Mouse (Mus musculus) limb, embryonic 13.5 days (tissue): ENCODE measurements around the gene Plxnc1. TPM values are rescaled to one million over a fixed set of nuclear protein-coding genes. Genes with fewer than 3 reads are reported as not detected.
A peak's percentile ranks its signal among the peaks of the same experiment; 100 is the strongest.

ENCODE experiments used
- ATAC-seq: fragments of 200-750 bp; cut with Nextera tagmentation; 2 replicates; pipeline ENCODE4 v1.8.0; 2017; ENCODE audit warnings: low read depth, moderate number of reproducible peaks, moderate TSS enrichment; ENCODE audit not compliant: low FRiP score
- H3K27ac ChIP-seq: fragments of 300-500 bp; sonication (generic); 2 replicates; pipeline ENCODE4 v1.5.1; 2015; ENCODE audit warnings: inconsistent platforms, mild to moderate bottlenecking, moderate library complexity
- H3K27me3 ChIP-seq: fragments of 300-500 bp; sonication (generic); 2 replicates; pipeline ENCODE4 v1.6.1; 2015; ENCODE audit warnings: mild to moderate bottlenecking, inconsistent platforms
- H3K36me3 ChIP-seq: fragments of 300-500 bp; sonication (generic); 2 replicates; pipeline ENCODE4 v1.6.1; 2015; ENCODE audit warnings: inconsistent platforms, mild to moderate bottlenecking, moderate library complexity
- H3K4me1 ChIP-seq: fragments of 300-500 bp; sonication (generic); 2 replicates; pipeline ENCODE4 v1.6.1; 2015; ENCODE audit warnings: inconsistent platforms
- H3K4me2 ChIP-seq: fragments of 300-500 bp; sonication (generic); replicated peaks from 2 replicates; pipeline ENCODE4 v1.6.1; 2015; ENCODE audit warnings: inconsistent platforms, mild to moderate bottlenecking, moderate library complexity
- H3K4me3 ChIP-seq: fragments of 300-500 bp; sonication (generic); 2 replicates; pipeline ENCODE4 v1.5.1; 2015; ENCODE audit warnings: moderate library complexity, mild to moderate bottlenecking, inconsistent platforms
- H3K9ac ChIP-seq: fragments of 300-500 bp; sonication (generic); 2 replicates; pipeline ENCODE4 v1.6.1; 2015; ENCODE audit warnings: mild to moderate bottlenecking, inconsistent platforms
- H3K9me3 ChIP-seq: fragments of 300-500 bp; sonication (generic); 2 replicates; pipeline ENCODE4 v1.6.1; 2016; ENCODE audit warnings: inconsistent platforms
- WGBS: fragments of 180-500 bp; shearing (Covaris S2); methylation state at CpG from one replicate; pipeline ENCODE4 v1.1.7; 2015; 5-methylcytosine and 5-hydroxymethylcytosine counted together
- polyA plus RNA-seq: library from polyadenylated mRNA; unstranded; fragments of >200 nt; fragmentation: Nextera tagmentation; extraction: Ambion mirVana; gene quantifications from 2 replicates; pipeline ENCODE4 v1.2.1, GENCODE M21; 2015

The Plxnc1 gene
- polyA plus RNA-seq, 1 experiment from 2014 or later, result 2.7 TPM

- no peaks in the 10 kb centered on the region for H3K36me3 ChIP-seq
- no peak overlapping the region for H3K4me3 ChIP-seq
- H3K27ac ChIP-seq, result no peak overlapping the region
- WGBS, result 49% methylated on average over 5 of the region's 5 CpGs
- H3K9ac ChIP-seq, result no peak overlapping the region
- peak overlapping the region; percentile 46 for H3K4me2 ChIP-seq
- no peaks in the 10 kb centered on the region for H3K27me3 ChIP-seq
- no peaks in the 10 kb centered on the region for H3K9me3 ChIP-seq
- H3K4me1 ChIP-seq, result peaks cover 10% of the 10 kb centered on the region
- ATAC-seq, result no peak
Observed at GRCm38 (mm10) chr10:94905219-94905618, 39.4 kb downstream of the Plxnc1 start.

- Histone ChIP-seq H3K4me3 (no peak overlapping the region), H3K27me3 (no peaks in the 10 kb centered on the region), H3K4me1 (peaks cover 4% of the 10 kb centered on the region; the same call in 1 of the 2 replicates), H3K9me3 (0 out of 2 replicates have a peak, but pooled peaks cover 4% of the 10 kb centered on the region), H3K27ac (no peak overlapping the region), H3K36me3 (no peaks in the 10 kb centered on the region), H3K9ac (no peak overlapping the region), H3K4me2 (no peak overlapping the region)
- WGBS, result 82% methylated on average over 6 of the region's 6 CpGs
- no peak for ATAC-seq
Observed at GRCm38 (mm10) chr10:94896950-94897349, 47.7 kb downstream of the Plxnc1 start.

- Histone ChIP-seq H3K4me3 (no peak overlapping the region), H3K9me3 (0 out of 2 replicates have a peak, but pooled peaks cover 4% of the 10 kb centered on the region), H3K9ac (no peak overlapping the region), H3K27ac (no peak overlapping the region), H3K4me2 (no peak overlapping the region), H3K4me1 (peaks cover 6% of the 10 kb centered on the region; the same call in 1 of the 2 replicates), H3K36me3 (no peaks in the 10 kb centered on the region), H3K27me3 (no peaks in the 10 kb centered on the region)
- 83% methylated on average over 2 of the region's 2 CpGs for WGBS
- no peak for ATAC-seq
Observed at GRCm38 (mm10) chr10:94896311-94896710, 48.3 kb downstream of the Plxnc1 start.

GRCm38 (mm10) chr10:94895876-94896275 lies 48.8 kb downstream of the Plxnc1 start:
- no peak for ATAC-seq
- Histone ChIP-seq H3K4me1 (peaks cover 6% of the 10 kb centered on the region; the same call in 1 of the 2 replicates), H3K4me2 (no peak overlapping the region), H3K36me3 (no peaks in the 10 kb centered on the region), H3K4me3 (no peak overlapping the region), H3K27me3 (no peaks in the 10 kb centered on the region), H3K9ac (no peak overlapping the region), H3K9me3 (0 out of 2 replicates have a peak, but pooled peaks cover 4% of the 10 kb centered on the region), H3K27ac (no peak overlapping the region)
- 86% methylated on average over 3 of the region's 3 CpGs for WGBS

GRCm38 (mm10) chr10:94889735-94890134 lies 54.9 kb downstream of the Plxnc1 start:
- no peak overlapping the region for H3K4me3 ChIP-seq
- H3K36me3 ChIP-seq, result no peaks in the 10 kb centered on the region
- no peak overlapping the region for H3K9ac ChIP-seq
- no peak overlapping the region for H3K27ac ChIP-seq
- H3K4me2 ChIP-seq, result no peak overlapping the region
- no peaks in the 10 kb centered on the region for H3K27me3 ChIP-seq
- no peak for ATAC-seq
- peaks cover 8% of the 10 kb centered on the region; the same call in 1 of the 2 replicates for H3K9me3 ChIP-seq
- 52% methylated on average over 4 of the region's 4 CpGs for WGBS
- H3K4me1 ChIP-seq, result peaks cover 6% of the 10 kb centered on the region; the same call in 1 of the 2 replicates

GRCm38 (mm10) chr10:94883216-94883615 lies 61.4 kb downstream of the Plxnc1 start:
- Histone ChIP-seq H3K27ac (no peak overlapping the region), H3K9me3 (peaks cover 2% of the 10 kb centered on the region; the same call in 1 of the 2 replicates), H3K4me2 (no peak overlapping the region), H3K4me1 (no peaks in the 10 kb centered on the region), H3K27me3 (no peaks in the 10 kb centered on the region), H3K36me3 (no peaks in the 10 kb centered on the region), H3K4me3 (no peak overlapping the region), H3K9ac (no peak overlapping the region)
- 71% methylated on average over 6 of the region's 6 CpGs for WGBS
- no peak for ATAC-seq

- ATAC-seq, result no peak
- Histone ChIP-seq H3K4me2 (no peak overlapping the region), H3K4me1 (peaks cover 18% of the 10 kb centered on the region), H3K9me3 (no peaks in the 10 kb centered on the region), H3K4me3 (no peak overlapping the region), H3K9ac (no peak overlapping the region), H3K36me3 (no peaks in the 10 kb centered on the region), H3K27me3 (no peaks in the 10 kb centered on the region), H3K27ac (no peak overlapping the region)
- WGBS, result 93% methylated on average over 5 of the region's 5 CpGs
Observed at GRCm38 (mm10) chr10:94871506-94871905, 73.1 kb downstream of the Plxnc1 start.

- no peaks in the 10 kb centered on the region for H3K36me3 ChIP-seq
- peaks cover 22% of the 10 kb centered on the region for H3K4me1 ChIP-seq
- no peak overlapping the region for H3K9ac ChIP-seq
- no peaks in the 10 kb centered on the region for H3K27me3 ChIP-seq
- no peak overlapping the region for H3K4me2 ChIP-seq
- ATAC-seq, result no peak
- H3K9me3 ChIP-seq, result no peaks in the 10 kb centered on the region
- H3K27ac ChIP-seq, result no peak overlapping the region
- no peak overlapping the region for H3K4me3 ChIP-seq
- WGBS, result 87% methylated on average over 7 of the region's 7 CpGs
Observed at GRCm38 (mm10) chr10:94871102-94871501, 73.5 kb downstream of the Plxnc1 start.

GRCm38 (mm10) chr10:94866995-94867856 lies 77.4 kb downstream of the Plxnc1 start:
- peak overlapping the region; percentile 61; the same call in 1 of the 2 replicates for H3K27ac ChIP-seq
- no peak overlapping the region for H3K9ac ChIP-seq
- peak overlapping the region; percentile 14; the same call in 1 of the 2 replicates for H3K4me2 ChIP-seq
- H3K27me3 ChIP-seq, result no peaks in the 10 kb centered on the region
- ATAC-seq, result peak; percentile 54; the same call in 1 of the 2 replicates
- 42% methylated on average over 12 of the region's 12 CpGs for WGBS
- H3K36me3 ChIP-seq, result no peaks in the 10 kb centered on the region
- no peak overlapping the region for H3K4me3 ChIP-seq
- H3K9me3 ChIP-seq, result no peaks in the 10 kb centered on the region
- H3K4me1 ChIP-seq, result peaks cover 36% of the 10 kb centered on the region

DNA sequence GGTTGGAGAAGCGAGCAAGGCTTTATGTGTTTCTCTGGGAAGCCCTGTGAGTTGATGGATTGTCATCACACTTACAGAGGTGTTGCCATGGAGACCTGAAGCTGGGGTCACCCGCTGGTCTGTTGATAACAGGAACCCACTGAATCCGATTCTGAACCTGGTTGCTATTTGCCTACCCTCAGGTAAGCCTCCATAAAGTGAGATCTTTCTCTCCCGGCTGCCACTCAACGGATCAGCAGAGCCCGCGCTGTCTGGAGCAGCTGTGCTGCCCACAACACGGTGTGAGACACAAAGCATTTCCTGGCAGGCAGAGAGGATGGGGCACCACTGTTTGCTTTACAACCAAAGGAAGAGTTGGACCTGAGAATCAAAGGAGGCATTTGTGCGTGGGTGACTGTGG lies 79.4 kb downstream of the Plxnc1 start:
- Histone ChIP-seq H3K36me3 (no peaks in the 10 kb centered on the region), H3K9ac (no peak overlapping the region), H3K4me1 (peaks cover 36% of the 10 kb centered on the region), H3K9me3 (no peaks in the 10 kb centered on the region), H3K27me3 (no peaks in the 10 kb centered on the region), H3K27ac (no peak overlapping the region), H3K4me3 (no peak overlapping the region), H3K4me2 (no peak overlapping the region)
- ATAC-seq, result no peak
- 48% methylated on average over 9 of the region's 9 CpGs for WGBS

- no peaks in the 10 kb centered on the region for H3K27me3 ChIP-seq
- no peaks in the 10 kb centered on the region for H3K36me3 ChIP-seq
- 77% methylated on average over 9 of the region's 9 CpGs for WGBS
- no peaks in the 10 kb centered on the region for H3K9me3 ChIP-seq
- no peak overlapping the region for H3K27ac ChIP-seq
- H3K4me3 ChIP-seq, result no peak overlapping the region
- H3K9ac ChIP-seq, result no peak overlapping the region
- no peak for ATAC-seq
- no peak overlapping the region for H3K4me2 ChIP-seq
- peaks cover 36% of the 10 kb centered on the region for H3K4me1 ChIP-seq
Observed at GRCm38 (mm10) chr10:94864199-94864928, 80.3 kb downstream of the Plxnc1 start.

GRCm38 (mm10) chr10:94863251-94863650 lies 81.4 kb downstream of the Plxnc1 start:
- peaks cover 36% of the 10 kb centered on the region for H3K4me1 ChIP-seq
- no peaks in the 10 kb centered on the region for H3K36me3 ChIP-seq
- no peaks in the 10 kb centered on the region for H3K27me3 ChIP-seq
- H3K9ac ChIP-seq, result no peak overlapping the region
- no peaks in the 10 kb centered on the region for H3K9me3 ChIP-seq
- no peak overlapping the region for H3K27ac ChIP-seq
- no peak overlapping the region for H3K4me2 ChIP-seq
- no peak overlapping the region for H3K4me3 ChIP-seq
- WGBS, result 73% methylated on average over 9 of the region's 9 CpGs
- no peak for ATAC-seq
